ENCODE assay signal across 31 mouse cellular contexts in genomic region chr14:119966666-119967065, GRCm38 (mm10).
"Had no signal": no experiment of that assay in that cellular context is flagged by ENCODE, and none has a peak within 500 bp of the region (broad histone marks: within the 10 kb centered on the region; RNA-seq: fewer than 3 reads in every experiment).

No protein-coding gene starts in this region.

- H3K4me2 ChIP-seq: limb, embryonic 12.5 days; limb, embryonic 13.5 days; limb, embryonic 15.5 days; liver, embryonic 11.5 days; liver, embryonic 12.5 days; liver, embryonic 13.5 days; liver, embryonic 15.5 days; lung, embryonic 14.5 days; lung, embryonic 15.5 days; midbrain, embryonic 11.5 days; midbrain, embryonic 12.5 days; midbrain, embryonic 13.5 days; midbrain, embryonic 15.5 days; neural tube, embryonic 12.5 days had no signal

- H3K27ac ChIP-seq: limb, embryonic 10.5 days; limb, embryonic 12.5 days; limb, embryonic 13.5 days; limb, embryonic 15.5 days; liver, embryonic 12.5 days; liver, embryonic 13.5 days; liver, embryonic 14.5 days; liver, embryonic 15.5 days; lung, embryonic 15.5 days; macrophage; midbrain, embryonic 10.5 days; midbrain, embryonic 12.5 days; midbrain, embryonic 13.5 days; midbrain, embryonic 15.5 days; neural tube, embryonic 12.5 days had no signal

- H3K36me3 ChIP-seq: limb, embryonic 10.5 days; limb, embryonic 12.5 days; limb, embryonic 13.5 days; limb, embryonic 15.5 days; liver, embryonic 12.5 days; liver, embryonic 13.5 days; liver, embryonic 15.5 days; lung, embryonic 15.5 days; midbrain, embryonic 10.5 days; midbrain, embryonic 12.5 days; midbrain, embryonic 13.5 days; midbrain, embryonic 15.5 days; neural tube, embryonic 12.5 days had no signal

- H3K9ac ChIP-seq: limb, embryonic 12.5 days; limb, embryonic 13.5 days; limb, embryonic 15.5 days; liver, embryonic 12.5 days; liver, embryonic 13.5 days; liver, embryonic 14.5 days; liver, embryonic 15.5 days; liver, postnatal 0 days; lung, embryonic 14.5 days; lung, embryonic 15.5 days; midbrain, embryonic 12.5 days; midbrain, embryonic 13.5 days; midbrain, embryonic 15.5 days; neural tube, embryonic 12.5 days had no signal

- H3K4me3 ChIP-seq: limb, embryonic 10.5 days; limb, embryonic 12.5 days; limb, embryonic 13.5 days; limb, embryonic 15.5 days; liver, embryonic 12.5 days; liver, embryonic 13.5 days; liver, embryonic 15.5 days; lung, embryonic 15.5 days; megakaryocyte, embryonic 14.5 days; midbrain, embryonic 10.5 days; midbrain, embryonic 12.5 days; midbrain, embryonic 13.5 days; midbrain, embryonic 15.5 days; myocyte; neural tube, embryonic 12.5 days had no signal

- H3K4me1 ChIP-seq: limb, embryonic 10.5 days; limb, embryonic 12.5 days; limb, embryonic 13.5 days; limb, embryonic 15.5 days; liver, embryonic 12.5 days; liver, embryonic 13.5 days; liver, embryonic 15.5 days; megakaryocyte, embryonic 14.5 days; midbrain, embryonic 12.5 days; midbrain, embryonic 13.5 days; midbrain, embryonic 15.5 days; neural tube, embryonic 12.5 days had no signal

- H3K9me3 ChIP-seq: limb, embryonic 10.5 days; limb, embryonic 12.5 days; limb, embryonic 13.5 days; limb, embryonic 15.5 days; lung, embryonic 15.5 days; midbrain, embryonic 12.5 days; midbrain, embryonic 13.5 days; midbrain, embryonic 15.5 days; neural tube, embryonic 12.5 days had no signal

- ATAC-seq: liver, embryonic 12.5 days; liver, postnatal 0 days; lung, postnatal 0 days had no signal

- DNase-seq: left cerebral cortex, postnatal 4 days; liver; liver, embryonic 13.5 days; liver, postnatal 0 days; lung, adult 18-20 months; lung, adult 2 months; lung, embryonic 14.5 days; lung, postnatal 10 days; lung, postnatal 14 days; lung, postnatal 36 days; lung, postnatal 4 days; midbrain, embryonic 14.5 days had no signal

- H3K27me3 ChIP-seq: limb, embryonic 12.5 days; limb, embryonic 13.5 days; limb, embryonic 15.5 days; liver, embryonic 12.5 days; liver, embryonic 13.5 days; liver, embryonic 15.5 days; lung, embryonic 15.5 days; megakaryocyte, embryonic 14.5 days; midbrain, embryonic 12.5 days; midbrain, embryonic 13.5 days; midbrain, embryonic 15.5 days; neural tube, embryonic 12.5 days had no signal
